Mouse (Mus musculus) liver, embryonic 14.5 days (tissue): ENCODE results near the gene Slc17a6. TPM values are rescaled to one million over a fixed set of nuclear protein-coding genes. Genes with fewer than 3 reads are reported as not detected.
"Not testable (repeated sequence)": the region's sequence is repeated elsewhere in the genome, so short reads cannot be mapped to it uniquely, and the experiment has no call there.

Experiments
- ATAC-seq: fragments of 200-750 bp; cut with Nextera tagmentation; 2 replicates; pipeline ENCODE4 v1.8.0; 2017; ENCODE audit warnings: moderate number of reproducible peaks, mild to moderate bottlenecking, moderate library complexity; ENCODE audit not compliant: insufficient read depth
- DNase-seq, 3 experiments: peaks; one replicate each; pipeline ENCODE4 v3.0.0-alpha.2; 2012 to 2013; ENCODE audit warnings: low read depth in 3 of 3, low spot score in 3 of 3
- H3K27ac ChIP-seq: fragments of 300-500 bp; sonication (generic); 2 replicates; pipeline ENCODE4 v1.5.1; 2014; ENCODE audit warnings: moderate library complexity, mild to moderate bottlenecking, control low read depth, inconsistent platforms
- H3K27me3 ChIP-seq: fragments of 300-500 bp; sonication (generic); 2 replicates; pipeline ENCODE4 v1.6.1; 2014; ENCODE audit warnings: mild to moderate bottlenecking, low read length, moderate library complexity; ENCODE audit not compliant: control insufficient read depth, insufficient read depth
- H3K36me3 ChIP-seq: fragments of 300-500 bp; sonication (generic); replicated peaks from 2 replicates; pipeline ENCODE4 v1.6.1; 2014; ENCODE audit warnings: low read depth; ENCODE audit not compliant: control insufficient read depth, insufficient read depth
- H3K4me1 ChIP-seq, 2 experiments: fragments of 200-500 bp in 1 of 2; fragments of 300-500 bp in 1 of 2; sonication (generic) in 1 of 2; replicated peaks; 2 replicates each; pipeline ENCODE4 v1.6.1; 2012 to 2014; ENCODE audit warnings: antibody characterized with exemption in 1 of 2, inconsistent platforms in 1 of 2, low read length in 1 of 2; ENCODE audit not compliant: control insufficient read depth in 2 of 2, insufficient read depth in 2 of 2
- H3K4me2 ChIP-seq: fragments of 300-500 bp; sonication (generic); 2 replicates; pipeline ENCODE4 v1.6.1; 2014; ENCODE audit warnings: low read depth, mild to moderate bottlenecking, control low read depth, moderate library complexity
- H3K4me3 ChIP-seq, 2 experiments: fragments of 200-500 bp in 1 of 2; fragments of 300-500 bp in 1 of 2; sonication (generic) in 1 of 2; 2 replicates each; pipeline ENCODE4 v1.5.1; 2012 to 2014; ENCODE audit warnings: low read depth in 2 of 2, low read length in 2 of 2, mild to moderate bottlenecking in 2 of 2, control low read depth in 1 of 2, inconsistent platforms in 1 of 2, moderate library complexity in 1 of 2; ENCODE audit not compliant: insufficient read depth in 1 of 2
- H3K9ac ChIP-seq: fragments of 300-500 bp; sonication (generic); replicated peaks from 2 replicates; pipeline ENCODE4 v1.6.1; 2014; ENCODE audit warnings: mild to moderate bottlenecking, control low read depth, moderate library complexity
- H3K9me3 ChIP-seq: fragments of 300-500 bp; sonication (generic); 2 replicates; pipeline ENCODE4 v1.6.1; 2016; ENCODE audit warnings: low read length, mixed read lengths; ENCODE audit not compliant: control insufficient read depth
- CTCF ChIP-seq: IDR thresholded peaks from 2 replicates; pipeline ENCODE4 v1.5.1; 2016; ENCODE audit warnings: antibody characterized with exemption, low read depth, control low read depth
- EP300 ChIP-seq: IDR thresholded peaks from 2 replicates; pipeline ENCODE4 v1.6.1; 2016; ENCODE audit warnings: antibody characterized with exemption, low read depth
- WGBS: fragments of 180-500 bp; shearing (Covaris S2); extraction: QIAGEN DNeasy Blood & Tissue Kit; methylation state at CpG from one replicate; pipeline ENCODE4 v1.1.7; 2014; ENCODE audit not compliant: insufficient replicate concordance; 5-methylcytosine and 5-hydroxymethylcytosine counted together
- polyA plus RNA-seq, 2 experiments: library from polyadenylated mRNA; depleted of rRNA in 1 of 2; stranded (reverse) in 1 of 2; unstranded in 1 of 2; fragments of >200 nt; fragmentation: Nextera tagmentation in 1 of 2; extraction: Ambion mirVana in 1 of 2; gene quantifications; 2 replicates each; pipeline versions ENCODE4 v1.2.1 to v1.2.3; 2012 to 2014

Slc17a6 gene
- polyA plus RNA-seq, 2 experiments = not detected

GRCm38 (mm10) chr7:51657152-51657551 lies 35.3 kb downstream of the Slc17a6 start:
- DNase-seq (no peak), ATAC-seq (no peak)
- no peak overlapping the region for H3K4me3 ChIP-seq
- H3K4me2 ChIP-seq = no peak overlapping the region
- WGBS = 49% methylated on average over 3 of the region's 3 CpGs
- H3K27ac ChIP-seq = no peak overlapping the region
- H3K9ac ChIP-seq = no peak overlapping the region
- no peaks in the 10 kb centered on the region for H3K4me1 ChIP-seq
- H3K9me3 ChIP-seq = no peaks in the 10 kb centered on the region
- H3K36me3 ChIP-seq = no peaks in the 10 kb centered on the region
- TF ChIP-seq CTCF (no peak), EP300 (no peak)
- H3K27me3 ChIP-seq = no peaks in the 10 kb centered on the region

- Histone ChIP-seq H3K9me3 (no peaks in the 10 kb centered on the region), H3K27me3 (no peaks in the 10 kb centered on the region), H3K4me1 (no peaks in the 10 kb centered on the region), H3K9ac (no peak overlapping the region), H3K4me3 (no peak overlapping the region), H3K36me3 (no peaks in the 10 kb centered on the region), H3K4me2 (no peak overlapping the region), H3K27ac (no peak overlapping the region)
- WGBS = 25% methylated on average over 5 of the region's 5 CpGs
- ATAC-seq = no peak
- no peak for DNase-seq
- TF ChIP-seq CTCF = no peak
- no peak for TF ChIP-seq EP300
Observed at GRCm38 (mm10) chr7:51662441-51662840, 40.6 kb downstream of the Slc17a6 start.

- no peak overlapping the region for H3K4me3 ChIP-seq
- ATAC-seq (no peak), DNase-seq (no peak)
- no peaks in the 10 kb centered on the region for H3K4me1 ChIP-seq
- no peaks in the 10 kb centered on the region for H3K36me3 ChIP-seq
- no peaks in the 10 kb centered on the region for H3K9me3 ChIP-seq
- H3K27ac ChIP-seq = no peak overlapping the region
- no peaks in the 10 kb centered on the region for H3K27me3 ChIP-seq
- 68% methylated on average over 8 of the region's 8 CpGs for WGBS
- H3K9ac ChIP-seq = no peak overlapping the region
- H3K4me2 ChIP-seq = no peak overlapping the region
- TF ChIP-seq EP300 (no peak), CTCF (no peak)
Observed at GRCm38 (mm10) chr7:51693539-51694217, 71.9 kb downstream of the Slc17a6 start.

- no peak for ATAC-seq
- WGBS = 54% methylated on average over 4 of the region's 4 CpGs
Observed at GRCm38 (mm10) chr7:51694452-51694851, 72.6 kb downstream of the Slc17a6 start.

GRCm38 (mm10) chr7:51709508-51709907 lies 87.7 kb downstream of the Slc17a6 start:
- Histone ChIP-seq H3K4me3 (no peak overlapping the region), H3K4me1 (no peaks in the 10 kb centered on the region), H3K27me3 (no peaks in the 10 kb centered on the region), H3K27ac (no peak overlapping the region), H3K9me3 (no peaks in the 10 kb centered on the region), H3K9ac (no peak overlapping the region), H3K36me3 (no peaks in the 10 kb centered on the region), H3K4me2 (no peak overlapping the region)
- TF ChIP-seq EP300 (no peak), CTCF (no peak)
- WGBS = 55% methylated on average over 3 of the region's 3 CpGs
- ATAC-seq (no peak), DNase-seq (no peak)

More at GRCm38 (mm10) chr7:51694452-51694851, 72.6 kb downstream of the Slc17a6 start:
- no peak overlapping the region for H3K9ac ChIP-seq
- H3K36me3 ChIP-seq = no peaks in the 10 kb centered on the region
- H3K9me3 ChIP-seq = no peaks in the 10 kb centered on the region
- H3K27ac ChIP-seq = no peak overlapping the region
- H3K4me1 ChIP-seq = no peaks in the 10 kb centered on the region
- DNase-seq = no peak
- H3K4me2 ChIP-seq = no peak overlapping the region
- no peak for TF ChIP-seq CTCF
- no peak for TF ChIP-seq EP300
- no peak overlapping the region for H3K4me3 ChIP-seq
- no peaks in the 10 kb centered on the region for H3K27me3 ChIP-seq

- not testable (repeated sequence) for H3K27ac ChIP-seq, DNase-seq, H3K4me3 ChIP-seq, H3K36me3 ChIP-seq, H3K27me3 ChIP-seq, H3K9me3 ChIP-seq, H3K4me1 ChIP-seq, H3K9ac ChIP-seq, ATAC-seq, H3K4me2 ChIP-seq
- 49% methylated on average over 3 of the region's 3 CpGs for WGBS
Observed at GRCm38 (mm10) chr7:51710346-51710745, 88.5 kb downstream of the Slc17a6 start.
